Mouse (Mus musculus): ENCODE results near the gene Tacc2. TPM values are rescaled to one million over a fixed set of nuclear protein-coding genes. Genes with fewer than 3 reads are reported as not detected.
A peak's percentile ranks its signal among the peaks of the same experiment; 100 is the strongest.

Gene Tacc2
- polyA plus RNA-seq, 1 experiment from 2014 or later = 27.5 TPM

DNA sequence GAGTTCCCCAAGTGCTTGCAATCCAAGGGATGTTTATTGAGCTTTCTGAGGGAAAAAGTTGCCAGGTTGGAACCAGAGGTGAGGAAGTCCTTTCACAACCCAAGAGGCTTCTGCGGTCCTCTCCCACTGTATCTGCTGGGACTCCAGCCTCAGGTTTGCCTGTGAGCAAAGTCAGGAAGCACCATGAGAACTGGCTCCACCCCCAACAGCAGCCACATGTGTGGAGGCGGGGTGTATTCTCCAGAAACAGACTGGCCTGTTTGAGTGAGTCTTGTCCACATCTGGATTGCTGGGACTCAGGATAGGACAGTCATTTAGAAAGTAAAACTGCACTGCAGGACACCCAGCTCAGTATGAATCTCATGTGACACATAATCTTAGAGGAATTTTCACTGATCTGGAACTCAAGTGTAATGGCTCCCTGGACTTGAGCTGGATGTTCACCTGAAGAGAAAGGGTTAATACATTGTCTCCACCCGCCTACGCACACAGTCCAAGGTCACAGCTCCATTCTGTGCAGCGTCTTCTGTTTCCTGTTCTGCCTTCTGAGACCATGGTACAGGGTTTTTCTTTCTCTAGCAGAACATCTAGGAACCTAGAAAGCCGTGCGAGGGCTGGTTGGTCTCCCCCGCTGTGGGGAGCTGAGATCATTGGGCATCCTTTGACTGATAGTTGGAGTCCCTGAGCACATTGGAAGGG, 149.6 kb downstream of the Tacc2 start:
- no peak overlapping the region for H3K4me3 ChIP-seq (replicated peaks; ENCODE audit: low read depth, low read length)
- H3K4me1 ChIP-seq (replicated peaks; ENCODE audit: insufficient read depth, low read length) = peaks cover 12% of the 10 kb centered on the region
- H3K4me2 ChIP-seq (ENCODE audit: low read length) = 0 out of 2 replicates have a peak overlapping the region, but pooled peaks have one; percentile 0
- 26% methylated on average over 8 of the region's 8 CpGs for WGBS
- ATAC-seq (replicated peaks; ENCODE audit: low FRiP score, low read depth) = peak; percentile 46; the same call in 1 of the 2 replicates
- H3K27me3 ChIP-seq (ENCODE audit: insufficient read depth, low read length) = no peaks in the 10 kb centered on the region
- H3K36me3 ChIP-seq (ENCODE audit: insufficient read depth, low read length) = peaks cover 11% of the 10 kb centered on the region; the same call in 1 of the 2 replicates
- no peak overlapping the region for H3K9ac ChIP-seq (ENCODE audit: low read depth, low read length)
- no peaks in the 10 kb centered on the region for H3K9me3 ChIP-seq (replicated peaks; ENCODE audit: low read length)
- H3K27ac ChIP-seq = peak overlapping the region; percentile 54; the same call in 1 of the 2 replicates
- peak; percentile 84 for DNase-seq (ENCODE audit: low spot score)
- TF ChIP-seq CTCF (IDR thresholded peaks at IDR 0.05; ENCODE audit: low read depth) = no peak

- DNase-seq (ENCODE audit: low spot score) (no peak), ATAC-seq (replicated peaks; ENCODE audit: low FRiP score, low read depth) (no peak)
- Histone ChIP-seq H3K9me3 (replicated peaks; ENCODE audit: low read length) (no peaks in the 10 kb centered on the region), H3K4me2 (ENCODE audit: low read length) (0 out of 2 replicates have a peak overlapping the region, but pooled peaks have one; percentile 0), H3K4me1 (replicated peaks; ENCODE audit: insufficient read depth, low read length) (peaks cover 14% of the 10 kb centered on the region), H3K27me3 (ENCODE audit: insufficient read depth, low read length) (no peaks in the 10 kb centered on the region), H3K36me3 (ENCODE audit: insufficient read depth, low read length) (peaks cover 11% of the 10 kb centered on the region; the same call in 1 of the 2 replicates), H3K9ac (ENCODE audit: low read depth, low read length) (no peak overlapping the region), H3K27ac (0 out of 2 replicates have a peak overlapping the region, but pooled peaks have one; percentile 54), H3K4me3 (replicated peaks; ENCODE audit: low read depth, low read length) (no peak overlapping the region)
- no peak for TF ChIP-seq CTCF (IDR thresholded peaks at IDR 0.05; ENCODE audit: low read depth)
- 74% methylated on average over 4 of the region's 4 CpGs for WGBS
These were observed 150.3 kb downstream of the Tacc2 start for GRCm38 (mm10) chr7:130727560-130727959.

DNA sequence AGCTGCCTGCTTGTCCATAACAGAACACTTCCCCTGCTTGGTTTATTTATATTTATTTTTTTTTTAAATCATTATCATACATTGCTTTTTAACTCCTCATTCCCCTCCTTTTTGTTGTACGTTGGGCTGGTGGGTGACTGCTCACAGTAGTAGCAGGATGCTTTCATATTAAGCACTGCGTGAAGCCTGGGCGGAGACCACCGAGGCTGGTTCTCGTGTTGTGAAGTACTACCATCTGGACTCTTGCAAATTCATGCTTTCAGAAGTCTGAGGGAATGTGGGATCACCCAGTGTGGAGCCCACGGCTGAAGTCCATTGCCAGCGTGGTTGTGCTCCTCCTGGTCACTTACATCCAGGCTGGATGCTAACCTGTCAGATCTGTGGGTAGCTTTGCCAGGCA, 154.6 kb downstream of the Tacc2 start:
- 84% methylated on average over 7 of the region's 7 CpGs for WGBS
- Histone ChIP-seq H3K4me2 (ENCODE audit: low read length) (no peak overlapping the region), H3K27ac (no peak overlapping the region), H3K9ac (ENCODE audit: low read depth, low read length) (no peak overlapping the region), H3K4me1 (replicated peaks; ENCODE audit: insufficient read depth, low read length) (peaks cover 11% of the 10 kb centered on the region), H3K27me3 (ENCODE audit: insufficient read depth, low read length) (no peaks in the 10 kb centered on the region), H3K36me3 (ENCODE audit: insufficient read depth, low read length) (peaks cover 28% of the 10 kb centered on the region), H3K4me3 (replicated peaks; ENCODE audit: low read depth, low read length) (no peak overlapping the region), H3K9me3 (replicated peaks; ENCODE audit: low read length) (no peaks in the 10 kb centered on the region)
- TF ChIP-seq CTCF (IDR thresholded peaks at IDR 0.05; ENCODE audit: low read depth) = no peak
- DNase-seq (ENCODE audit: low spot score) (no peak), ATAC-seq (replicated peaks; ENCODE audit: low FRiP score, low read depth) (no peak)

GRCm38 (mm10) chr7:130732908-130733307, 155.7 kb downstream of the Tacc2 start:
- H3K4me1 ChIP-seq (replicated peaks; ENCODE audit: insufficient read depth, low read length) = 0 out of 2 replicates have a peak, but pooled peaks cover 6% of the 10 kb centered on the region
- DNase-seq (ENCODE audit: low spot score) (no peak), ATAC-seq (replicated peaks; ENCODE audit: low FRiP score, low read depth) (0 out of 2 replicates have a peak, but pooled peaks have one; percentile 40)
- no peaks in the 10 kb centered on the region for H3K27me3 ChIP-seq (ENCODE audit: insufficient read depth, low read length)
- no peak overlapping the region for H3K4me3 ChIP-seq (replicated peaks; ENCODE audit: low read depth, low read length)
- peak overlapping the region; percentile 42; the same call in 1 of the 2 replicates for H3K27ac ChIP-seq
- no peak overlapping the region for H3K9ac ChIP-seq (ENCODE audit: low read depth, low read length)
- TF ChIP-seq CTCF (IDR thresholded peaks at IDR 0.05; ENCODE audit: low read depth) = no peak
- H3K4me2 ChIP-seq (ENCODE audit: low read length) = no peak overlapping the region
- H3K36me3 ChIP-seq (ENCODE audit: insufficient read depth, low read length) = peaks cover 33% of the 10 kb centered on the region
- no peaks in the 10 kb centered on the region for H3K9me3 ChIP-seq (replicated peaks; ENCODE audit: low read length)
- WGBS = 50% methylated on average over 6 of the region's 6 CpGs

GRCm38 (mm10) chr7:130733423-130733822, 156.2 kb downstream of the Tacc2 start:
- Histone ChIP-seq H3K9me3 (replicated peaks; ENCODE audit: low read length) (no peaks in the 10 kb centered on the region), H3K4me2 (ENCODE audit: low read length) (no peak overlapping the region), H3K27ac (no peak overlapping the region), H3K4me3 (replicated peaks; ENCODE audit: low read depth, low read length) (no peak overlapping the region), H3K27me3 (ENCODE audit: insufficient read depth, low read length) (no peaks in the 10 kb centered on the region), H3K36me3 (ENCODE audit: insufficient read depth, low read length) (peaks cover 37% of the 10 kb centered on the region), H3K9ac (ENCODE audit: low read depth, low read length) (no peak overlapping the region), H3K4me1 (replicated peaks; ENCODE audit: insufficient read depth, low read length) (0 out of 2 replicates have a peak, but pooled peaks cover 6% of the 10 kb centered on the region)
- DNase-seq (ENCODE audit: low spot score) (no peak), ATAC-seq (replicated peaks; ENCODE audit: low FRiP score, low read depth) (no peak)
- no peak for TF ChIP-seq CTCF (IDR thresholded peaks at IDR 0.05; ENCODE audit: low read depth)
- WGBS = 86% methylated on average over 8 of the region's 8 CpGs

- Histone ChIP-seq H3K36me3 (ENCODE audit: insufficient read depth, low read length) (peaks cover 37% of the 10 kb centered on the region), H3K27me3 (ENCODE audit: insufficient read depth, low read length) (no peaks in the 10 kb centered on the region), H3K27ac (no peak overlapping the region), H3K9me3 (replicated peaks; ENCODE audit: low read length) (no peaks in the 10 kb centered on the region), H3K9ac (ENCODE audit: low read depth, low read length) (no peak overlapping the region), H3K4me1 (replicated peaks; ENCODE audit: insufficient read depth, low read length) (0 out of 2 replicates have a peak, but pooled peaks cover 6% of the 10 kb centered on the region), H3K4me3 (replicated peaks; ENCODE audit: low read depth, low read length) (no peak overlapping the region), H3K4me2 (ENCODE audit: low read length) (no peak overlapping the region)
- DNase-seq (ENCODE audit: low spot score) (no peak), ATAC-seq (replicated peaks; ENCODE audit: low FRiP score, low read depth) (no peak)
- TF ChIP-seq CTCF (IDR thresholded peaks at IDR 0.05; ENCODE audit: low read depth) = peak; percentile 56
- WGBS = 98% methylated on average over 2 of the region's 2 CpGs
These were observed 157.1 kb downstream of the Tacc2 start for GRCm38 (mm10) chr7:130734195-130734787.

Measured in kidney, postnatal 0 days (tissue).